Mouse (Mus musculus) inflammation-experienced regulatory T-cells, adult 6 months (primary cell): ENCODE results near the gene Mia2. TPM values are rescaled to one million over a fixed set of nuclear protein-coding genes. Genes with fewer than 3 reads are reported as not detected.

Experiments
- ATAC-seq: one replicate; pipeline ENCODE4 v1.8.0; 2017
- polyA plus RNA-seq, 3 experiments: library from polyadenylated mRNA; unstranded; fragments of 100-300 nt; shearing (Covaris generic); gene quantifications; one replicate each; pipeline ENCODE4 v1.2.1; 2017

Gene Mia2
- polyA plus RNA-seq, 3 experiments from 2014 or later = 19.0 to 34.2 (median 32.9) TPM

DNA sequence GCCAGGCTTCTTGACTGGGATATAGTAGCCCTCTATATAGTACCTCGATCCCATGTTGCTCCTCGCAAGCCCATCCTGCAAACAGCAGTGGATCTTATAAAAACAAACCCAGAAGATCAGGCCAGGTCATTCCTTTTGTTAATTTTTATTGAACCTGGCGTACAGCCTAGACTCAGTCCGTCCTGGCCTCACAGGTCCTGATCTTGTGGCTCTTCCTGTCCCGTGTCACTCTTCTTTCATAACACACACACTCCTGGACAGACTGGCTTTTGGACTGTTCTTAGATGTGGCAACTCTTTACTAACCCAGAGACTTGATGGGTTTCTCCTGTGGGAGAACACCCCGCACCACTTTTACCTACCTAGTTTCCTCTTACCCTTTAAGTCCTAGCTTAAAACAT lies 10.3 kb downstream of the Mia2 start:
- ATAC-seq = no peak

DNA sequence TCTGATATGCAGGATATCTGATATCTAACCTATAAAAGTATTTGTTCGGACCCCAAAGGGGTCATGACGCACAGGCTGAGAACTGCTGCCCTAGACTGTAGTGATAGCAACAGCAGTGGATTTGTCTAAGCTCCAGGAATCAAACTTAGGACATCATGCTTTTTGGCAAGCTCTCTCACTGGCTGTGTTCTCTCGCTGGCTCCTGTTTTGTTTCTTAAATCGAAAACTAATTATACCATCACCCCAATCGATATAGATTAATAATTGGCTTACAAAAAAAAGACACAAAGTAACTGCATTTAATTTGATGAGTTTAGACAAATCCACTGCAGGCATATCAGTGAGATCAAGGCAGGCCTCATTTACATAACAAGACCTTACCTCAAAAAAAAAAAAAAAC lies 10.9 kb downstream of the Mia2 start:
- ATAC-seq = no peak

DNA sequence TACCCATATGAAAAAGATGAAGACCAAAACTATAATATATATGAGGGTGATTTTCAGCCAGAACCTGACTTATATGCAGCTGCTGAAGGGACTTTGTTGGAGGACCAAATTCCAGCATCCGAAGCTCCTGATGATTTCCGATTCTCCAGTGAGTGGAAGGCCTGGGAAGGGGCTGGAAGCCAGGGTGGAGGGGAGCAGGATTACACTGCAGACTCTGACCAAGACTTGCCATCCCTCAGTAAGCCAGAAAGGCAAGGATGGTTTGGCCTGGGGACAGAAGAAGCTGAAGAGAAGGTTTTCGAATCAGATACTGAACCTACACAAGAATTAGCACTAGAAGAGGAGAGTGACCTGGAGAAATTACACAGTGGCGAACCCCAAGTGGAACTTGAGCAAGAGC lies 12.3 kb downstream of the Mia2 start:
- ATAC-seq = no peak

DNA sequence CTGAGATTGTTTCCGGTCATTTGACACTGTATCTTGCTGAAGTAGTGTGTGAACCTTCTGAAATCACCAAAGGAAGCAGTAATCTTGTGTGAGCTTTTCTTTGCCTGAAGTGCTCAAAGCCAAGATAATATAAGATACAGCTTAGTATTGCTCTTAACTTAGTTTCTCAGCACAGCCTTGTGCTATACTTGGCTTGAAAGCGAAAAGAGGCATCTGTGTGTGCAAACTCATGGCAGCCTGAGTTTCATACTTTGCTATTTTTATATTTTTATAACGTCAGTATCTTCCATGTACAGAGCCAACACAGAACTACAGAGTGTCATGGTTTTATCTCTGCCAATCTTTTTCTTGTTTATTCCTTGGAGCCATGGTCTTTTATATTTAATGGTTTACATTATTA lies 21.6 kb downstream of the Mia2 start:
- no peak for ATAC-seq

DNA sequence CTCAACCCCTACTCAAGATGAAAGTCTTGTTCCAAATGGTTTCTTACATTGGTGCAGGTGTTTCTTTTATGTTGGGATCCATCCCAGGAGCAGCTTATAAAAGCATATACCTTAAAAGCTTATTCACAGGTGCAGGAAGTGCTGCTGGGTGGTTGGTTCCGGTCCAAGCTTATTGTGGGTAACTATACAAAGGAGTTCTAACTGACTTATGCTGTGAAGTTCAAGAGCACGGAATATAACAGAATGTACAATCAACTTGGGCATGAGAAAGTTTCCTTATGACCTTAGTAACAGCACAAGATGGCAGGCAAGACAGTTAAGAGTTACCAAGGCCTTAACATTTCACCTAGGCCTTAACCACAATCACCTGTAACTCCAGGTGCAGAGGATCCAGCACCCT lies 29.8 kb downstream of the Mia2 start:
- ATAC-seq = no peak

DNA sequence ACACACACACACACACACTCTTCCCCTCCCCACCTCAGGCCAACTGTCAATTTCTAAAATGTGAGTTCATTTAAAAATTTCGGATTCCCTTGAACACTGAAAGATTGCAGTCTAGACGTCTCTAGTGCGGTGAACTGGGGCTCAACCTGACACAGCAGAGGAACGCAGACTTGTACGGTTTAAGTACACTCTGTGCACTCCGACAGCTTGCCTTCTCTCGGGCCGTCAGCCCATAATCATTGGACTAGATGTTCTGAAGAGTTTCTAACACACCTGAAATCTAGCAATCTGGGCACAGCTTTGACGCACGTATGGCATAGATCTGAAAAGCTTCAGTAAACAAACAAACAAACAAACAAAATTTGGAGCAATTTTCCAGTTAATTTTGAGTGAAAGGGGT lies 32.9 kb downstream of the Mia2 start:
- no peak for ATAC-seq

DNA sequence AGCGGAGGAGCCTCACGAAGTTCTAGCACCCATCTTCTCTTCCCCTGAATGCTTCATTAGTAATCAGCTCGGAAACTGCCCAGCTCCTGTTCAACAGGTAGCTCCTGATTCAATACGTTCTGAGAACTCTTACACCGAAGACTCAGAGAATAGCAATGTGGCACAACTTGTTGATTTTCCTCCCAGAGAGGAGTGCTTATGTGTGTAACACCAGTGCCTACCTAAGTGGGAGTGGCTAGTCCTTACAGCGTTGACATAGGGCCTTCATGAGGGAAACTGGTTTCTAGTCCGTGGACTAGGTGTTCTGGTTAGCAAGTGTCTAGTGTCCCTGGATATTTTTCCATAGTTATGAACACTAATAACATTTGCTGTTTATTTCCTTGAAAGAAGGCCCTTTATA lies 33.4 kb downstream of the Mia2 start:
- no peak for ATAC-seq

DNA sequence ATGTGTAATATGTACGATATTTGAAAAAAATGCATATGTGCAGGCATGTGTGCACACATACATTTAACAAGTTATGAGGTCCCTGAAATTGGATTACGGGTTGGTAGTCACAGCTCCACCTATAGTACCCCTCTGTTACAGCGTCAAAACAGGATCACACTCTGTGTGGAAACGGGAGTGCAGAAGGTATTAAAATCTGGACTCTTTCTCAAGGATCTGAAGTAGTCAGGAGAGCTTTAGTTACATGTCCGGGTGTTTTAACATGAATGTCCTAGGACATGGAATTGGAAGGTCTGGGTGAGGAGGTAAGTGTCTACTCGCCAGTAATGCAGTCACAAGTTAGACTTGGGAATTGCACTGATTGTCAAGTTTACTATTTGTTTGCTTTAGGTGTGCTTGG lies 34.0 kb downstream of the Mia2 start:
- ATAC-seq = no peak

DNA sequence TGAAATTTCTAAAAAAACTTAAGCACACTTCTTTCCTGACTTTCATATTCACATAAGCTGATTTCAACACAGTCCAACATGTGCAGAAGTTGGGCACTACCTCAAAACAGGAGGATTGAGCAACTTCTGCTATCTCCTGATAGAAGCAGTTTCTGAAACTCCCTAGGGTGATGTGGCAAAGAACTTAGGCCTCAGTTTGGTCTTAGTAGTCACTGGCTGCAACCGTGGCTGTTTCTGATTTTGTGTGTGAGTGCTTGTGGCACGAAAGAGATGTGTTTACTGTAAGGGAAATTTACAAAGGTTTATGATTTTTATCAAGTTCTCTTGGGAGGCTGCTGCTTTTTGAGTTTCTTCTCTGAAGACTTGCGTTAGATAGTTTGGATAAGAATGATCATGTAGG lies 34.6 kb downstream of the Mia2 start:
- ATAC-seq = no peak

DNA sequence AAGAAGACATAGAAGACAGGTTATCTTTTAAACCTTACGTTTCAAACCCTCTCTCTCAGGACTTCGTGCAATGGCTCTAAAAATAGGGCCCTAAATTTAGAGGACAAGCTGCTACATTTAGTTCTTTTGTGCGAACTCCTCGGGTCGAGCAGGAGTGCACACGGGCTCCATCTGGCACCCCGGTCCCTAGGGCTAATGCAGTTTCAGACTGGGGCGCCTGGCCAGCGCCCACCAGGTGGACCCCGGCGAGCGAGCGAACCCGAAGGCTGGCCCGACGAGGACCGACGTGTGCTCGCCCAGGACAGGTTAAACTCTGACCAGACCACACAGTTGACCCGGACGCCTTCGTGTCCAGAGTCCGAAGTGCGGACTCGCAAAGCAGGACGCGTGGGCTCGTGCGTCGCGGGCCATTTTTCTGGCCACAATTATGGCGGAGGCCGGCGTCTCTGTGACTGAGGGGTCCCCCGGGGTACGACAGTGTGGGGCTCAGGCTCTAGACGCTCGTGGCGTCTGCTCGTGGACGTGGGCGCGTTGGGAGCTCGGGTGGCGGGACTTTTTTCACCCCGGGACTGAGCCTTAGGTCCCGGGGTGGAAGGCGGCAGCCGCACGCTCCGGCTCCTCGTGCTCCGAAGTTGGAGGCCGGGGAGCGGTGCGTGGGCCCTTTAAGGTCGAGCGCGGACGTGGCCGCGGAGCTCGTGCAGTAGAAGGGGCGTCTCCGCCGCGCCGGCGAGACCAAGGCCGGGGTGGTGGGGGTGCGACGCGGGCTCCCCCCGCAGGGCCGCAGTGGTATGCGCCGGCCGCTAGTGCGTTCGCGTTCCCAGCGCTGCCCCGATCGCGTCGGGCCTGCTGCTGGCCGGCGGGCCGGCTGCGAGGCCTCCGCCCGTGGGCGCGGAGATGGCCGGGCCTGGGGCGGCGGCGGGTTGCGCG lies 35.3 kb downstream of the Mia2 start:
- peak; percentile 87 for ATAC-seq

DNA sequence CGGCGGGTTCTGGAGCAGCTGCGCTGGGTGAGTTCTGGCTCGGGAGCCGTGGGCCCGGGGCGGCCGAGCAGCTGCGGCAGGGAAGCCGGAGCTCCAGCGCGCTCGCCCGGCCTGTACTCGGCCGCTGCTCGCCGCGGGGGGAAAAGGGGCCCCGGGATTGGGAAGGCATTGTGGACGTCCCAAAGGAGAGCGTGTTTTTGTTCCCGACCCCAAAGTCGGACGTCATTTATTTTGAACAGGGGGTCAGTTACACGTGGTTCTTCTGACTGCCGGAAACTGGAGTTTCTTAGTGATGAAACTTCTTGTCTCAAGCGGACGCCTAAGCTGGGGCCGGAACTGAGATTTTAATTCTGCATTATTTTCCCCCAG lies 36.0 kb downstream of the Mia2 start:
- ATAC-seq = peak; percentile 23

DNA sequence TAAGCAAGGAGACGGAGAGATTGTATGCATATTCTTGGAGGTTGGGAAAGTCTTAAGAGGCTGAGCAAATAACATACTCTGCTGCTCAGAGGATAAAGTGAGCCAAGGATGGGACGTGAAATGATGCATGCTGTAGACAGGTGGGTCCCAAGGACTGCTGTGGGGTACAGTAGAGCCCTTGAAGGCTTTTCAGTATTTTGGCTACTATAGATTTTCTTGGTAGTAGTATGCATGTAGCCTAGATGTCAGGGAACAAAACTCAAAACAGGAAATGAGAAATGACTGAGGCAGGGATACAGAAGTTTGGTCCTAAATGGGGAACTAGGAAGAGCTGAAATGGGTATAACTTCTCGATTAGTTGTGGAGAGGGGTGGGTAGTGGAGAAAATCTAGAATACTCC lies 36.9 kb downstream of the Mia2 start:
- no peak for ATAC-seq

DNA sequence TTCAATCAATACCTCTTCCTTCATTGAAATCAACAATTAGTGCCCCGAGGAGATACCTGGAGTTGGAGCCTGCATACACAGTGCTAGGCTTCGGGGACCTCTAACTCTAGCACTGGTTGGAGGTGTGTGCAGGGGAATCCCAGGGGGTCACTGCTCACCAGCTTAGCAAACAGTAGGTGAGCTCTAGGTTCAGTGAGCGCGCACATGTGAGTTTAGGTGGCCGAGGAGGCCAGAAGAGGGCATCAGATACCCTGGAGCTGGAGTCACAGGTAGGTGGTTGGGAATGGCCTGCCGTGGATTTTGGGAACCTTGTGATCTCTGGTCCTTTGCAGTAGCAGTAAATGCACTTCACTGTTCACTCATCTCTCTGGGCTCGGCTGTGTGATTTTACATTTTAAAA lies 37.3 kb downstream of the Mia2 start:
- ATAC-seq = no peak

DNA sequence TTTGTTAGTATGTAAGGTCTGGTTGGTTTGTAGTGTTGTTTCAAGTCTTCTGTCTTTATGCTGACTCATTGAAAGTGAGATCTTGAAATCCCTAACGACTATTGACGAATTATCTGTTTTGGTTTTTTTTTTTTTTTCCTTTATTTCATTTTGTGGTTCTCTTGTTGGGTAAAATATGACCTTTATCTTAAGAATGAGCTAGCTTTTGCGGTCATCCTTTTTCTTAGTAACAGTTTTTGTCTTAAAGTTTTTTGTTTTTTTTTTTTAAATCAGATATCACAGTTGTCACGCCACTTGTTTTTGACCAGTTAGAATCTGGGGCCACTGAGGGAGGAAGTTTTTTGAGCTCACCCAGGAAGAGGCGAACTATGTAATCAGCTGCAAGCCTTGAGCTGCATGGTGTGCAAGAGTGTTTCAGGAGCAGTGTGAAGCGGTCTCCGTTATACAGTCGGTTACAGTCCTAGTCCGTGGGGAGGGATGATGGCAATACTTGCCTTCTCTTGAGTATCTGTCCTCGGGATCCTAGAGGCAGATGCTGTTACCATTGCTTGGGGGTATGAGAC lies 37.9 kb downstream of the Mia2 start:
- ATAC-seq = peak; percentile 11

DNA sequence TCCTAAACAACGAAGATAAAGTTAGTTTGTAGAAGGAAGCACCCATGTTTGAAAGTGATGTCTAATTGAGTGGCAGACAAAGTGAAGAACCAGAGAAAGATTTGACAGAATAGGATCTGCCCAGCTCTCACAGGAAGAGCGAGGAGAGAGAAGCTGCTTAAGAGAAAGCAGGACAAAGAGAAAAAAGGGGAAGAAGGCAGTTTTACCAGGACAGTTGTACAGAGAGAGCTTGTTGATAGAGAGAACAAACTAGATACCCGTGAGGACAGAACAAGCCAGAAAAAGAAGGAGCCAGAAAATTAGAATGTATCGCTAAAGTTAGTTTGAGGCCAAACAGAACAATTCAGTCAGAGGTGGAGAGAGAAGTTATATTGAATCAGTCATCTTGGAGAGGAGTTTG lies 39.5 kb downstream of the Mia2 start:
- no peak for ATAC-seq

DNA sequence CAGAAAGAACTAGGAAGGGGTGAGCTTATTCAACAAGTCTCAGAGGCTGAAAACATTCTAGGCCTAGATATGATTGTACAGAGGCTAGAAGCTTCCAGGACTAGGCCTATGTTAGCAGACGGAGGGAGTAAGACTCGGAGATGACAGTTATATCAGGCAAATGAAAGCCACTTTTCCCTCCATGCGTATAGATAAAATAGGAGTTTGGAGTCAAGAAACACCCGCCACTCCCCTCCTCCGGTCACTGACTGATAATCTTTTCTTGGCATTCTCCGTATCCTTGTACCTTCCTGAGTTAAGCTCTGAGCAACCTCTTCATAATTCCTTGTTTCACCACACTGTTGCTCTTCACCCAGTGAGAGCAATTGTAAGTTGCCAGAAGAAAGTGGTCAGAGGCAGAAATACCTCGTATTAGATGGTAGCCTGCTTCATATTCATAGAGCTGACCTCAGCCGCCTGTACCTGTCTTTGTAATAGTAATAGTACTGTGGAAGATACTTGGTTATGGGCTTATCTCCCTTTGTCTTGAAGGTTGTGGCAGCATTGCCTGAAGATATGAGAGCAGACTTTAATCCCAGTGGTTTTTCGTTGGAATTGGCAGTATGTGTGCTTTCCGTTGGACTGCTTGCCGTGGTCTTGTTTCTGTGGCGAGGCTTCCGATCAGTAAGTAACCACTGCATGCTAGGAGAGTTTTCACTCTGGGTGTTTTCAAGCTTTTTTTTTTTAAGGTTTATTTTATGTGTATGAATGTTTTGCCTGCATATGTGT lies 40.1 kb downstream of the Mia2 start:
- no peak for ATAC-seq

DNA sequence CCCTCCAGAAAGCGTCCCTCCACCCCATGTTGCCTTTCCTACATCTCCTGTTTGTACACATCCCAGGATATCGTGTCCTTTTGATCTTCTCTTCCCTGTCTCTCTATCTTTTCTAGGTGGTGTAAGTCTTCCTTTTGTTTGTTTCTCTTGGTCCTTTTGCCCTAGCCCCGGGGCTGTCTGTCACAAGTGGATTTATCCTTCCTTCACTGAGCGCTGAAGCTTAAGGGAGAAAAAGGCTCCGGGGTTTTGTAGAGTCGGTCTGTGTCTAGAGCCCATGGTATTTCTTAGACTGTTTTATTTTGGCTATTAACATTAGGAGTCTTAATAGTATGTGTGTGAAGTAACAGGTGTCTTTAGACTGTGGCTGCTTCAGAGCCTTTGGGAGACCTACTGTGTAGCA lies 41.4 kb downstream of the Mia2 start:
- ATAC-seq = no peak

DNA sequence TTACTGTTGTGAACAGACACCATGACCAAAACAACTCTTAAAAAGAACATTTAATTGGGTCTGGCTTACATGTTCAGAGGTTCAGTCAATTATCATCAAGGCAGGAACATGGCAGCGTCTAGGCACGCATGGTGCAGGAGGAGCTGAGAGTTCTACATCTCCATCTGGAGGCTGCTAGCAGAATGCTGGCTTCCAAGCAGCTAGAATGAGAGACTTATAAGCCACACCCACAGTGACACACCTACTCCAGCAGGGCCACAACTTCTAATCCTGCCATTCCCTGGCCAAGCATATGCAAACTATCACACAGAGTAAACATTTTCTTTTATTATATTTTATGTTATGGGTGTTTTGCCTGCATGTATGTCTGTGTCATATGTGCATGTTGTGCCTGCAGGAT lies 43.8 kb downstream of the Mia2 start:
- ATAC-seq = no peak

DNA sequence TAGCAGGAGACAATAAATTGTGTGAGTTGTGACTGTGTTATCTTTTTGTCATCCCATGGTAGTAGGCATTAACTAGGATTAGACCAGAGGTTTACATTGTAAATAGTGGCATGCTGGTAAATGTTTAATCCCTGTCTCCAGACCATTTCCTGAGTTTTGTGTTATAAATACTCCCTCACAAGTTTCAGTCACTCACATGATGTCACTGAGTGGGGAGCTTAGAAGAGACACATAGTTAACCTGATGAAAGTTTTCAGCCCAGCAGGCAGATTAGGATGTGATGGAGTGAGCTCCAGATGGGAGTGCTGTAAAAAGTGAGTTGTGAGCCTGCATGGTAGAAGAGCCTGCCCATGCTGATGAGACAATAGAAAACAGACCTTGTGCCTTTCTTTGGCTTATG lies 49.5 kb downstream of the Mia2 start:
- ATAC-seq = no peak

DNA sequence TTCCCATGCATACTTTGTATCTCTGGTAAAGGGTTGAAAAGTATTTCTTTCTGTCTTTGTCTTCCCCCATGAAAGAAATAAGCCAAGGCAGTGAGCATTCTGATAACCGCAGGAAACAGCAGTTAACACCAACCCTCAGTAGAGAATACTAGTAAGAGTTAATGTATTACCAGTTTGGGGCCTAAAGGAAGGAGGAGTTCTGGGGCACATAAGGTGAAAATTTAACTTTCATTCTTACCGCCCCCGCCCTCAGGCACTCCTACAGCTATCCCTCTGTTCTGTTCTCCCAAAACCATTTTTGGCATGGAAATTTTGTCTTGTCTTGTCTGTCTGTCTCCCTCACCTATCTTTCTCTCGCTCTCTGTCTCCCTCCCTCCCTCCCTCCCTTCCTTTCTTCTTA lies 54.1 kb downstream of the Mia2 start:
- no peak for ATAC-seq

DNA sequence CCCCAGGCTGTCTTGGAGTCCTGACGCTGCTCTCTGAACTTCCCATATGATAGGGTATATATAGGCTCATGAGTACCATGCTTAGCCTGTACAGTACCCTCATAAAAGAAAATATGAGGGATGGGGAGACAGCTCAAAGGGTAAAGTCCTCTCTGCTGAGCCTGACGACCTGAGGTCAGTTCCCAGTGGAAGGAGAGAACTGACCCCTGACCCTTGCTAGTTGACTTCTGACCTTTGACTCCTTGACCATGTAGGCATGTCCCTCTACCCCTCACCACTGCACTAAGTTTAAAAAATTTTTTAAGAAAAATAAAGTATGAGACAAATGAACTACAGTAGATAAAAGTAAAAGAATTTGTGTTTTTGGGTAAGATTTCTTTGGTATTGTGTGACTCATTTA lies 65.5 kb downstream of the Mia2 start:
- ATAC-seq = no peak

DNA sequence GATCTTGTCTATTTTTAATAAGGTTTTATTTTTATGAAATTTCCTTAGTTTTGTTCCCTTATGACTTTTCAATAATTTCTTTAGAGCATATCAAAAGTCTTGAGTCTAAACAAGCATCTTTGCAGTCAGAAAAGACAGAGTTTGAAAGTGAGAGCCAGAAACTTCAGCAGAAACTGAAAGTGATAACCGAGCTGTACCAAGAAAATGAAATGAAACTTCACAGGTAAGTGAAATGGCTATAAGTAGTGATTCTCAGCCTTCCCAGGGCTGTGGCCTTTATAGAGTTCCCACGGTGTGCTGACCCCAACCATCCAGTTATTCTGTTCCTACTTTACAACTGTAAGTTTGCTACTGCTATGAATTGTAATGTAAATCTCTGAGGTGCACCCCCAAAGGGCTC lies 67.2 kb downstream of the Mia2 start:
- peak; percentile 66 for ATAC-seq

DNA sequence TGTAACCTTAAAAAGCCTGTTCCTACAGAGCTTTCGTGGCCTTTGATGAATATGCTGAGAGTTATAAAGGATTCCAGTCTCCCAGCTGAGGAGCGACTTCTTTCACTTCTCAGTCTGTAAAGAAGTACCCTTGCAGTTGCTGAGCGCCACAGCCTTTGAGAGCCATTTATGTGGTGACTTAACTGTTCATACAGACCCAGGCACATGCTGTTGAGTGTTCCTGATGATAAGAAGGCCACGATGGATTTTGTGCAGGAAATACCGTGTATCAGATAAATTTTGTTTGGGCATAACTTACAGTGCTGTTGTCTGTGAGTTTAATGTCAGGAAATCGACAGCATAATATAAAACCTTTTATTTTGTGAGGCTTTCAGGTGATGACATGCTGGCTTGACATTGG lies 68.9 kb downstream of the Mia2 start:
- no peak for ATAC-seq

DNA sequence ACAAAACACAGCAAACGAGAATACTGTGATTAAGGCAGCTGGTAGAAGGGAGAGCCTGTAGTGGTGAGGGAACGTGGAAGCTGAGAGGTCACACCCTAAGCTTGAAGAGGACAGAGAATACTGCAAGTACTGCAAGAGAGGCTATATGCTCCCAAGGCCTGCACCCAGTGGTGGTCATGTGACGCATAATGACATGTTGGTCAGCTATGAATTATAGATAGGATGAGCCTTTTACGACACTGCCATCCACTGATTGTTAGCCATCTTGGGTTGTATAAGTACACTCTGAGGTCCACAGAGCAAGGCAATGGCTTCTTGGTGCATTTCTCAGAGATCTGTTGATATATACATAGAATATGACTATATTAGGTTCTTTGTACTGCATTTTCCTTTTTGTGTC lies 71.0 kb downstream of the Mia2 start:
- ATAC-seq = no peak
